Mouse (Mus musculus): Measurements from ENCODE around the gene Sh3bgr.

Sh3bgr gene

DNA sequence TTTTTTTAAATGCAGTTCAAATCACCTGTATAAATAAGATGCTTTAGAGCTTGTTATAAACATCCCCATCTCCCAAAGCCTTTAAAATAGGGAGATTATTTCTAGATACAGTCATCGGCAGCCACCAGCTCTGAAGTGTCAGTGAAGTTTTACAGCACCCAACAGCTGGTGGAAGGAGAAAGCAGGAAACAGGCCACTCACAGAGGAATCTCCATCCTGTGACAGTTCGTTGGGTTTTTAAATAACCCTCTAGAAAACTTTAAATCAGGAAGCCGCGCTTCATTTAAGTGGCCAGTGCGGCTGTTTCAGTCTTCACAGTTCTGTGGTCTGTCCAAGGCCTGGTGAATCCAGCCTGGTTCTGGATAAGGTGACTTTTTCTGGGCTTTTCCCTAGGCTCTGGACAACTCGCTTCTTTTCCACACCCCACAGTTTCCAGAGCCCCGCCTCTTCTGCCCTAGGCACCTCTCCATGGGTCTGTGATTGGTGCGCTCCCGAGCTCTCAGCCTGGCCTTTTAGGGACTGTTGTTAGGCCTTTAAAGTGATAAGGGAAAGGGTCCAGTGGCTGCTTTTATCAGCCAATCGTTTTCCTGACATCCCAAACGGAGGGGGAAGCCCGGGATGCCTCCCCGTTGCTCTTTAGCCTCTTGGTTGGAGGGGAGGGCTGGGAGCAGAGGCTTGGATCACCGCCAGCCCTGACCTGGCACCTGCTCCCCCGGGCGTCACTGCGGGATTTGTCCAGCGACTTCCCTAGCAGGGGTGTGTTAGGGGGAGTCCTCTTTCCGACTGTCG lies at the start of gene Sh3bgr:
Gene Sh3bgr (plus strand): TSS at position 538 of the 789 bp plus-strand sequence.
- in situ Hi-C loops (cut with MboI, MseI): no loop called here

DNA sequence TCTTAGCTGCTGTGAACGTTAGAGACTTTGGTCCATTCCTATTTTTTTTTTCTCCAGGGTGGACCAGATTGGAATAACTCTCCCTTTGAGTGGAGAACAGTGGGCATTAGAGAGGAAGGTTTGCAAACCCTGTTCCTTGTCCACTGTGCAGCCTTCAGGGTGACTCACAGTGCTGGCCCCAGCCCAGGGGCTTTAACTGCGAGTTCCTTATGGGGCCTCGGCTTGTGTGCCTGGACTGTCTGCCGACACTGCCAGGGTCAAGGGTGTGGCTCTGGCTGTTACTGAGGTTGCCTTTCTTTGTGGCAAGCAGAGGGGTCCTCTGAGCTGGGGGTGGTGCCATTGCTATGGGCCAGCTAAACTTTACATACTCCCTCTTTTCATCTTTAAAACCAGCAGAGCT lies 49.3 kb upstream of the Sh3bgr start:
- in situ Hi-C loops (cut with MboI, MseI): no loop called here

DNA sequence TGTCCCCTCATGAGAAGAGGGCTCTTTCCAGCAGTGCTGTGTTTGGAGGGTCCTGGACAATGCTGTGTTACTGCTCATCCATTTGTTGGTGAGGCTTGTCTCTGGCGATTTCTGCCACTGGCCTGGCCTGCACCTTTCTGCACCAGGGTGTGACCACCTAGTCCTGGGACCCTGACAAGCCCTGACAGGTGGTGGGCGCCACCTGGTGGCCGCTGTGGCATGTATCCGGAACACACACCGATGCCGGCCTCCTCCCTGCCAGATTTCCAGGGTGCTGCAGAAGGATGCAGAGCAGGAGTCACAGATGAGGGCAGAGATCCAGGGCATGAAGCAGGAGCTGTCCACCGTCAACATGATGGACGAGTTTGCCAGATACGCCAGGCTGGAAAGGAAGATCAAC lies 48.7 kb upstream of the Sh3bgr start:
- in situ Hi-C loops (cut with MboI, MseI): no loop called here

DNA sequence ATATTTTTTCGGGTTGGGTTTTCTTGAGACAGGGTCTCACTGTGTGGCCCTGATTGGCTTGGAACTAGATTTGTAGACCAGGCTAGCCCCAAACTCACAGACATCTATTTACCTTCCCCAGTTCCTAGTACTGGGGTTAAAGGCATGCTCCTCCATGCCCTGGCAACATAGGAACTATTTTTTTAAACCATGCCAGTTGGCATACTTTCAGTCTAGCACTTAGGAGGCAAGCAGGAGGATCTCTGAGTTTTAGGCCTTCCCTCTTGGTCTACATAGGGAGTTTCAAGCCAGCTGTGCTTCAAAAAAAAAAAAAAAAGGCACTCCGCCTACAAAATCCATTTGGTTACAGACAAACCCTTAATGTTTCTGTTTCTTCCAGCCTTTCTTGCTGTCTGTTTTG lies 45.8 kb upstream of the Sh3bgr start:
- in situ Hi-C loops (cut with MboI, MseI): no loop called here

DNA sequence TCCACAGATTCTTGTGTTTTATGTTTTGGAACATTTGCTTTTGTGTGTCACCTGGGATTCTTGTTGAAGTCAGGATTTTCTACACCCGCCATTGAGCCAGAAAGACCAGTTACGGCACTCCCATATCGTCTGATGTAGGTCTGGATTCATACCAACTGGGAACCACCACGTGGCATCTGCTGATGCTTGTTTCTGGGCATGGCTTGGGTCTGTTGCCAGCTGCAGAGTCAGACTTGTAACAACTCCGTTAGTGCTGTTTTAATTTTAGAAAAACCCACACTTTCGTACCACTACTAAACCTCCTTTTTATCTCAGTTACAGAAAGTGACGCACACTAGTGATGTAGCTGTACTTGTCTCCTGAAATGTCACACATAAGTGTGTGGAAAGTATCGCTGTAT lies 44.2 kb upstream of the Sh3bgr start:
- in situ Hi-C loops (cut with MboI, MseI): no loop called here

DNA sequence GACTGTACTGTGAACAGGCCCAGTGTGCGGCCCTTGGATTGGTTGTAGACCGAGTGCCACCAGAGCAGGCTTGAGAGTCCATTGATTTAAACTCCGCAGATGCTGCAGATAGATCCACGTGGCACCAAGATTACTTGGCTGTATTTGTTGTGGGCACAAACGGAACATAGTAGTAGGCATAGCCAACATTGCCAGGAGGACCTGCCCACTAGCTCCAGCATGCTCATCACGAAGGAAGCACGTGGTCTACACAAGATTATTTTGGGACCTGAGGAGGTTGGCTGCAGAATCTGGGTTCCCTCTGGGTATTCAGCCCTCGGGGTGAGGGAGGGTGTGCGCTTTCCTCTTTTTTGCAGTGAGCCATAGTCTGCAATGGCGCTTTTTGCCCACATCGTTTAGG lies 43.1 kb upstream of the Sh3bgr start:
- in situ Hi-C loops (cut with MboI, MseI): no loop called here

DNA sequence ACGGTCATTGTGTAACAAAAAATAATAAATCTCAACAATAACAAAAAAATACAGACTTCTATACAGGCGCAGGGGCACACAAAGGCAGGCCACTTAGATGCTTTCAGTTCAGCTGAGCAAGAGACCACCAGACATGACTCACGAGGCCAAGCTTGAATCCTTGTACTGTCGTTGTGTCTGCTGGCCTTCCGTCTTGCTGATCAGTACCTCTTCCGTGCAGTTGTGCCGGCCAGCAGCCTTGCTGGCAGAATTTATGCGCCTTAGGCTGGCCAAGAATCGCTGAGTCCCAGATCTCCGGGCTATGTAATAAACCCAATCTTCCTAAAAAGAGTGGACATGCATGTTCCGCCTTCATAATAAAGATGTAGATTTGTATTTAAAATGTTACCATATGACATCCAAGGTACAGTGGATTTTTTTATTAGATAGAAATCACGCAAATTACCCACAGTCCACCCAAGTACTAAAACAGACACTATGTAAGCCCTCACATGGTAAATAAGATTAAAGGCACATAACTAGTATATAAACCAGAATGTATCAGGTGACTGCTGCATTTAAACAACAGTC lies 41.7 kb upstream of the Sh3bgr start:
- in situ Hi-C loops (cut with MboI, MseI): no loop called here

DNA sequence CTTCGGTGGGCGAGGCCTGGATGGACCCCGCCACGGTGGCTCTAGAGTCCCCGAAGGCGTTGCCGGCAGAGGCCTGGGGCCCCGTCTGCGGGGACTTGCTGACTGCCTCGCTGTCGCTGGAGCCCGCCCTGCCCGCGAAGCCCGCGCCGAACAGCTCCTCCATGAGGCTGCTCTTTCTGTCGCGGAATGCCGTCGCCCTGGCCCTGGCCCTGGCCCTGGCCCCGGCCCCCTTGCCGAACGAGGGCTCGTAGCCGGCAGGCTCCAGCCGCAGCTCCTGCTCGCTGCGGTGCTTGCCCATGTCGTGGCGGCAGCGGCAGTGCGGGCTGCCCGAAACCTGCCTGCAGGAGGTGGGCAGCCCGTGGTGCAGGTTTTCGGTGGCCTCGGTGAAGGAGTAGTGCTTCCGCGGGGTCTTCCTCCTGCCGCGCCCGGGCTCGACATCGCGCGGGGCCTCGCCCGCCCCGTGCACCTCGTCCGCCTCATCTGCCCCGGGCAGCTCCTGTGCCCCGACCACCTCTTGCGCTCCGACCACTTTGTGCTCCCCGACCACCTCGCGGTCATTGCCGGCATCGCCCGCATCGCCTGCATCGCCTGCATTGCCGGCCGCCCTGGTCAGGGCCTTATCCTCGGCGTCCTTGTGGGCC lies 41.0 kb upstream of the Sh3bgr start:
- in situ Hi-C loops (cut with MboI, MseI): no loop called here

DNA sequence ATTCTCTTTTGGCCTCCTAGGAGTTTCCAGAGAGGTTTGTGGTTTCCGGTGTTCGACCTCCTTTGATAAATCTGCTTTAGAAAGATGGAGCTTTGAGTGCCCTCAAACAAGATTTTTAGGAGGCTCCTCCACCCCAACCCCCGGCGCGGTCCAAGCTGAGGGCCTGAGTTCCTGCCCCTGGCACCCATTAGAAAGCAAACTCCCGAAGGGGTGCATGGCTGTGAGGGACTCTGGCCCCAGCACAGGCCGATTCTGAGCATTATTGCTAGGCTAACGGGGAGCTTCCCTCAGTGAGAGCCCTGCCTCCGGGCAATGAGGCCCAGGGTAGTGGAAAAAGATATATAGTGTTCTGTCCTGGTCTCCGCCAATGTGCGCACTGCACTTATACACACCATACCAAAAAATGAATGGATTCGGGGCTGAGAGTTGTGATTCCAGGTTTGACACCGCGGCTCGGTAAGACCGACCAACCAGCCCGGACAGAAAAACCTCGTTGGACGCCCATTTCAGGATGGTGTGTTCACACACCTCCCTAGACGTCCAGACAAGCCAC lies 40.4 kb upstream of the Sh3bgr start:
- in situ Hi-C loops (cut with MboI, MseI): no loop called here

DNA sequence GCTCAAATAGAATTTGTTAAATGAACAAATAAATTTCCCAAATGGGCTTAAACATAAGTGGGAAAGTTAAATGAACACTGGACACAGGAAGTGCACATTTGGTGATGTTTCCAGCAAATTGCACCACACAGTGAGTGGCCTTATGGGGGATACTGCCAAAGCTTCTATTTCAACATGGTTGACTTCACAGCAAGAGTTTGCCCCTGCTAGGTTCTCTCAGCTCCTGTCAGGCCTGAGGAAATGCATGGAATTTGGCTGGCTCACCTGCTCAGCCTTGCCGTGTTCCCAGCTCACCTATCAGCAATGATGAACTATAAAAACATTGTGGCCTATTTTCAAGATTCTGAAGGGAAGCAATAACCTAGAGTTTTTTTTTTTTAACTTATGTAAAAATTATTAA lies 39.3 kb upstream of the Sh3bgr start:
- in situ Hi-C loops (cut with MboI, MseI): no loop called here

DNA sequence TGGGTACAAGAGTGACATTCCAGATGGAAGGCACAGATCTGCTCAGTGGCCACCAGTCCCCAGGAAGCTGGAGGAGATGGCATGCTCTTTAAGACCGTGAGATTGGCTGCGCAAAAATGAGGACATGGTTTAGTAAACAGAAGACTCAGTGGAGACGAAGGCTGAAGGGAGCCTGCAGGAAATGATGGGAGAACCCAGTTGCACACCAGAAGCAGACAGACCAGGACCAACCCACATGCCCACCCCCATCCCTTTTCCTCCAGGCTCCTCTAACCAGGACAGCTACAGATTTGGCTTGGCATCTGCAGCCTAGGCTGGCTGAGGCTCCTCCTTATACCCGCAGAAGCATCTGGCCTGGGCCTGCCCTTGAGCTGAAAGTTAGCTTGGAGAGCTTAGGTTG lies 38.9 kb upstream of the Sh3bgr start:
- in situ Hi-C loops (cut with MboI, MseI): no loop called here

DNA sequence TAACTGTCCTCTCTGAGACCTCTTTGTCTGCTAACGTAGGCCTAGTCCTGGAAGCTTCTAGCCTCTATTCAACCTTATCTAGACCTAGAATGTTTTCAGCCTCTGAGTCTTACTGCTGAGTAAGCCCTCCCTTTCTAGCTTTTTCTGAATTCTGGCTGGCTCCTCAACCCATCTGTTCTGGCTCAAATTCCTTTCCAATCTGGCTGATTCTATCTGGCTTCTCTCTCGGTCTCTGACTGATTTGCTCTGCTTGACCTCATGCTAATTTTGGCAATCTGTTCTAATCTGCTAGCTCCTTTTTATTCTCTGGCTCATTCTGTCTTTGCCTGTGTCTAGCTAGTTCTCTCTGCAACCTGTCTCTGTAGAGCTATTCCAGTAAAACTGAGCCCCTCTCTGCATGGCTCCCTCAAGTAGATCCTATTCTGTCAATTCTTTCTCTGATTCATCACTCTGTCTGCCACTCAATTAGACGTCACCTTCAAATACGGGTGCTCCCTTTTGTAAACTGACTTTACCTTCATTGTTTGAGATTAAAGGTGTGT lies 34.5 kb upstream of the Sh3bgr start:
- in situ Hi-C loops (cut with MboI, MseI): no loop called here

DNA sequence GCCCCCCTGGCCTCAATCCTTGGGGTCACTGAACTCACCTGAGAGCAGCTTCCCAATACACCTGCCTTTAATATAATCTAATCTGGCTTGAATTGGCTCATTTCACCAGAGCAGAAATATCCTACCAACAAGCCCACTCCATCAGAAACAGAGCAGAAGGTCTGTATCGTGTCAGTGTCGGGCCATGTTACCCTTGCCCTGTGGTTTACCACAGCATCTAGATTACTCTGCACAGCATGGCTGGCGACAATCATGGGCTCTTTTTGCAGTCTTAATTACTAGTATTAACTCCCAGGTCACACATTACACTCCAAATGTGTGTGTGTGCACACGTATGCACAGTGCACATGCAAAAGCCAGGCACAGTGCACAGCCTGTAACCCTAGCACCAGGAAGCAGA lies 31.4 kb upstream of the Sh3bgr start:
- in situ Hi-C loops (cut with MboI, MseI): no loop called here

DNA sequence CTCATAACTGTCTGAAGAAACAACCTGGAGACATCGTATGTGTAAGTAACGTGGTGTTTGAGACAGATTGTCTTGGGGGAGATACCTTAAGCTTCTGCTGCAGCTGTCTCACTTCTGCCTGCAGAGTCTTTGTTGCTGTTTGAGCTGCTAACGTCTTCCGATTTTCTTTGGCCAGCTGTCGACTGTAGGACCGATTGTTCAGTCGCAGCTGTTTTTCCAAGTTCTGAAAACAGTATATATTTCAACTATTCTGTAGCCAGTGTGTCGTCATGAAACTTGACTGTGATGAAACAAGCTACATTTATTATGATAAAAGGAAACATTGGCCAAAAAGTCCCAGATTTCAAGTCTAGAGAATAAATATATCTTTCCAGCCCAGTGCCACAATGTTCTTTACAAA lies 26.6 kb upstream of the Sh3bgr start:
- in situ Hi-C loops (cut with MboI, MseI): no loop called here

DNA sequence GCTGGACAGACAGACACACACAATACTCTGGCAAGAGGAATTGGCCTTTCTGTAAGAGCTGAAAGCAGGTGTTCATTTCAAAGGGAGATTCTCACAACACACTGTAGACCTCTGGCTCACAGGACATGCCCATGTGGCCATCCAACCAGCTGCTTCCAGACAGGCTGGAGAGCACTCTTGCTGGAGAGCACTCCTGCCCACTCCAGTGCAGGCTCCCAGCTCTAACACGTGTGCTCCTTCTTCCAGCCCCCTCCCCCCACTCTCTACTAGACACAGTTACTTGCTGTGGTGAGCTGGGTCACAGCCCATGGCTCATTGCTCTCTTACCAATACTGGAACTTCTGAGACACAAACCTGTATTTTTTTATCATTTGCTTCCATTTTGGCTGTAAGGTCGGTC lies 24.9 kb upstream of the Sh3bgr start:
- in situ Hi-C loops (cut with MboI, MseI): no loop called here

DNA sequence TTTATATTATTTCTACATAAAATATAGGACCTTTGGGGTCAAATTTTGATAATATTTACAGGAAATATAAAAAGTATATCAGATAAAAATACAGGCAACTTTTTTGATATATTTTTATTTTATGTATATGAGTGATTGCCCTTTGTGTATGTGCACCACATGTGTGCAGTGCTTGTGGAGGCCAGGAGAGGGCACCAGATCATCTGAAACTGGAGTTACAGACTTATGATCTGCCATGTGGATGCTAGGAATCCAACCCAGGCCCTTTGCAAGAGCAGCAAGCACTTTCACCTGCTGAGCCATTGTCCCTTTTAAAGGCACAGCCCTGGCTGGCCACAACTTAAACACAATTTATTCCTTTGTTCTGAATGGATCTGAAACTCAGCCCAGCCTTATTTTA lies 21.1 kb upstream of the Sh3bgr start:
- in situ Hi-C loops (cut with MboI, MseI): no loop called here

DNA sequence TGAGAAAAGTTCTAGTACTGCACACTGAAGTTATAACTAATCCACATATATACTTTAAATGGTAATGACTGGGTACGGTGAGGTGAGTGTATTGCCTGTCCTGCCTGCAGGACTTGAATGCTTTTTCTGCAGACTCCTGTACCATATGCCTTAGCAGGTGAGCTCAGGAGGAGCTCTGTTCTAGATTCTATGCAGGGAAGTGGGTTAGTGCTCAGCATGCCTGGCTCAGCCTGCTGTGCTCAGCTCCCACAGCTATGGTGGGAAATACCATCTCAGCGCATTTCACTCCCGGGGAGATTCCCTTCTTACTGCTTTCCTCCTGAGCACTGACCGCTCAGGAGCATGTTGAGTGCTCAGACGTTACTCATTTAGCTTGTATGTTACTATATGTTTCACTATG lies 12.6 kb upstream of the Sh3bgr start:
- in situ Hi-C loops (cut with MboI, MseI): no loop called here

DNA sequence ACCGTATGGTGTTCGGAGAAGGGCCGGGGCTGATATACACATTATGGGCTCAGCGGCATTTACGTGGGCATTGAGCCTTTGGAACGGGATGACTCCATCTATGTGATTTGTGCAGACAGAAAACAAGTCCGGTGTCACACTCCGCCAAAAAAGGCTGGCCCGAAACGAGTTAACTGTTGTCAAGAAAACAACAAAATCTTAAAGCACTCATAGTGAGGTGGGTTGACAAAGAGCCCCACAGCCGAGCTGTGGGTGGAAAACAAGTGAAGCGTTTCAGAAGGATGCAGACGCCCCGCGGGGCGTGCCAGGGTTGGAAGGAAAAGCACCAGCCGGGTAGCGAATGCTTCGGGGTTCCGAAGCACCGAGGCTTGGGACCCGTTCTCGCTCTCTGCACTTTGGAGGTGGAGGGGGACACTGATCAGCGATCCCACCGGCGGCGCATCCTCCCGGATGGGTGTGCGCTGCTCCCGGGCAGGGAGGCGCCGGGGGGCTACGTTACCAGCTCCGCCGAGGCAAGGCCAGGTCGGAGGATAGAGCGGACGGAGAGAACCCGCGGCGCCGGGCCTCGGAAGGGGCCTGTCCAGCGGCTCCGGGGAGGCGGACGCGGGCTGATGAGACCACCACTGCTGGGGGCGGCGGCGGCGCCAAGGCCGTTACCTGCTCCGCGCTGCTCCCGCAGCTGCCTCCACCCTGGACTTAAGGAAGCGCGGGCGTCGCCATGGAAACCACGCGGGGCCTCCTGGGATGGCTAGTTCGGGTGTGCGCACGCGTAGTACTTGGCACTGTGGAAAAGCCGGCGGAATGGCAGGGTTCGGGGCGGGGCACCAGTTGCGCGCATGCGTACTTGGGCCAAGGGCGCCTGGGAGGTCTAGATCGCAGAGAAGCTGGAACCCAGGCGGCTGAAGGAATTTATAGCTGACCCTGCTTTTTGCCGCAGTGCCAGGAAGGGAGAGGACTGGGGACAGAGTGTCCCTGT lies 8.4 kb upstream of the Sh3bgr start, which contains the start of gene Lca5l:
Gene Lca5l (minus strand): TSS at position 741 of the 976 bp plus-strand sequence.
- in situ Hi-C loops (cut with MboI, MseI): no loop called here

DNA sequence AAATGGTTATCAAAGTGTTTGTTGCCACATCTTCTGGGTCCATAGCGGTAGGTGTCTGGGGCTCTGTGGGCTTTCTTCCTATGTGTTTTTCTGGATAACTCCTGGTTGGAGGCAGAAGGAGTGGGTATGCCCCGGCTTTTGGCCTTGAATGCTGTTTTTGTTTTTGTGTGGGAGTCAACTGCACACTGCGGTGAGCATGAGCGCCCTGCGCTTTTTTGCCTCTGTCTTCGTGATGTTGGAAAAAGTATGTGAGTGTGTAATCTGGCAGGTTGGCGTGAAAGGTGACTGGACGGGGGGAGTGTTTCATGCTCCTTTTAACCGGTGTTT lies 415 bp downstream of the Sh3bgr start:
- in situ Hi-C loops (cut with MboI, MseI): no loop called here

DNA sequence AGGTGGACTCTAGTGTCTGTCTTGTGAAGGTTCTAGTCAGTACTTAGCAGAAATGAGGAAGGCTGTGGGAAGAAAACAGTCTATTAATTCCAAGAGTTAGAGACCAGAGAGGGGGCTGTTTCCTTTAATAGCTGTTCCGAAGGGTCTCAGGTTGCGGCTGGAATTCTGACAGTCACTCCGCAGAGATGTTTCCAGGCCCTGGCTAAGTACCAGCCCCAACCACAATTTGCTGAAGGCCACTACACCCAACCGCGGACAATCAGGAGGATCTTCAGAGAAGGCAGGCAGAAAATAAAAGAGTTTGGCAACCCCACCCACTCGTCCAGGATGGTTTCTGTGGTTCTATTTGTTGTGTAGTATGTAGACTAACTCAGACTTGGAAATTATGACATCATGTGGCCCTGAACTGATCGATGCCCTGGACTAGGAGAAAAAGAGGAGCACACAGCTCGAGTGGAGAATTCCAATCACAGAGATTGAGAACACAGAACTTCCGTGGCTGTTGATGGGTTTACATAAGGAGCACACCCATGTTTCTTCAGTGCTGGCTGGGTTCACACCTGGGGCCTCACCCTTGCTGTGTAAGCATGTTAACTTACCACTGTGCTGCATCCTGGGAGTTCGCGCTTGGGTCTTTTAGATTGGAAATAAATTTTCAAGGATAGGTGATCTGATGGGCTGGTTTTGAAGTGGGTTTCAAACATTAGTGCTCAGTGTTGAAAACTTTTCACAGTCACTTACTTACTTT lies 1.4 kb downstream of the Sh3bgr start:
- in situ Hi-C loops (cut with MboI, MseI): no loop called here

DNA sequence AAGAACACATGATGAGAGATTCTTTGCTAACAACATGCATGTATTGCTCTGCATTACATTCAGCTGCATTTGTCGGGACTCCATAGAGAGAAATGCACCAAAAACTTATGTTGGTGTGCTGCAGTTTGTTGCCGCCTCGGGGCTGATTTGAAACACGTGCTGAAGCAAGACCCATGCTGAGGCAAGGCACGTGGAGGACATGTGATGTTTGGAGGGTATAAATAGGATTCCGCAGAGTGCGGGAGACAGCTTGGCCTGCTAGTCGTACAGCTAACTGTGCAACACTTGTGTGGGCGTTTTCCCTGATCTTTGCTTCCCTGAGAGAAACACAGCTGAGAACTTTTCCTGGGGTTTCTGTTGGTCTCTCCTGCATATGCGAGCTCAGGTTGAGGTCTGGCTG lies 9.5 kb downstream of the Sh3bgr start:
- in situ Hi-C loops (cut with MboI, MseI): loop anchor here (5.0 kb wide), 1 partner anchor 77 kb away; no protein-coding TSS in a partner anchor
